Mouse (Mus musculus) midbrain, embryonic 13.5 days (tissue): ENCODE measurements around the gene Hhip. TPM values are rescaled to one million over a fixed set of nuclear protein-coding genes. Genes with fewer than 3 reads are reported as not detected.
"Not testable (repeated sequence)": the region's sequence is repeated elsewhere in the genome, so short reads cannot be mapped to it uniquely, and the experiment has no call there.

Experiments
- ATAC-seq: fragments of 200-750 bp; cut with Nextera tagmentation; 2 replicates; pipeline ENCODE4 v1.8.0; 2017; ENCODE audit warnings: mild to moderate bottlenecking, moderate TSS enrichment, moderate library complexity
- H3K27ac ChIP-seq: fragments of 300-500 bp; sonication (generic); 2 replicates; pipeline ENCODE4 v1.5.1; 2015; ENCODE audit warnings: inconsistent platforms, mild to moderate bottlenecking, moderate library complexity
- H3K27me3 ChIP-seq: fragments of 300-500 bp; sonication (generic); 2 replicates; pipeline ENCODE4 v1.6.1; 2015; ENCODE audit warnings: mild to moderate bottlenecking, inconsistent platforms
- H3K36me3 ChIP-seq: fragments of 300-500 bp; sonication (generic); 2 replicates; pipeline ENCODE4 v1.6.1; 2015; ENCODE audit warnings: mild to moderate bottlenecking, inconsistent platforms
- H3K4me1 ChIP-seq: fragments of 300-500 bp; sonication (generic); replicated peaks from 2 replicates; pipeline ENCODE4 v1.6.1; 2015; ENCODE audit warnings: inconsistent platforms
- H3K4me2 ChIP-seq: fragments of 300-500 bp; sonication (generic); replicated peaks from 2 replicates; pipeline ENCODE4 v1.6.1; 2015; ENCODE audit warnings: moderate library complexity, mild to moderate bottlenecking, inconsistent platforms
- H3K4me3 ChIP-seq: fragments of 300-500 bp; sonication (generic); replicated peaks from 2 replicates; pipeline ENCODE4 v1.5.1; 2015; ENCODE audit warnings: mild to moderate bottlenecking, inconsistent platforms
- H3K9ac ChIP-seq: fragments of 300-500 bp; sonication (generic); replicated peaks from 2 replicates; pipeline ENCODE4 v1.6.1; 2015; ENCODE audit warnings: mild to moderate bottlenecking, inconsistent platforms
- H3K9me3 ChIP-seq: fragments of 300-500 bp; sonication (generic); 2 replicates; pipeline ENCODE4 v1.6.1; 2016; ENCODE audit warnings: mild to moderate bottlenecking, inconsistent platforms
- WGBS: fragments of 180-500 bp; shearing (Covaris S2); methylation state at CpG from one replicate; pipeline ENCODE4 v1.1.7; 2015; 5-methylcytosine and 5-hydroxymethylcytosine counted together
- polyA plus RNA-seq: library from polyadenylated mRNA; unstranded; fragments of >200 nt; fragmentation: Nextera tagmentation; extraction: Ambion mirVana; gene quantifications from 2 replicates; pipeline ENCODE4 v1.2.1, GENCODE M21; 2015

Gene Hhip
- polyA plus RNA-seq, 1 experiment from 2014 or later: 1.2 TPM

DNA sequence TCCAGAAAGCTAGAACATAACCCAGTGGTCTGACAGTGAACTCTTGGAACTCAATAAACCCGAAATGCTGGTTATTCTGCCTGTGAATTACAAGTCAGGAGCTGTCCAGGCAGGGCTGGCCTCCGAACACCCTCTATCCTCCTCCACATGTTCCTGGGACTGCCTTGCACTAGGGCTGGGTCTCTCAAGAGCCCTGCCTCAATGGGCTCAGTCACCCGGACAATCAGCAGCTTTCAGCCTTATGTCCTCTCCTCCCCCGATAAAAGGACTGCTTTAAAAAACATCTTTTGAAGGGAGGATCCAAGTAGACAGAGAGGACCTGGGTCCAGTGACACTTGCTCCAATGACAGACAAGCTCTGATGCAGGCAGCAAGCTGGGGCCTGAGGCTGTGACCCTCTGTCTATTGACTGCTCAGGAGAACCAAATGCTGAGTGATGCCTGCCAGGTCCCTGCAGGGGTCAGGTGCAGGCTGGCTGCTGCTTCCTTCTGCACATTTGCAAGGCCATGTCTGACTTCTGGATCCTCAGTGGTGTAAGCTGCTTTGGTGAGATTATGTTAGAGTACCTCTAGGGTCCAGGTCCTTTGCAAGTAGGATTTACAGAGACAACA is 20.1 kb downstream of the Hhip start:
- H3K9me3 ChIP-seq: no peaks in the 10 kb centered on the region
- WGBS: 25% methylated on average over 4 of the region's 4 CpGs
- ATAC-seq: no peak
- peaks cover 3% of the 10 kb centered on the region; the same call in 1 of the 2 replicates for H3K4me1 ChIP-seq
- H3K4me3 ChIP-seq: no peak overlapping the region
- no peak overlapping the region for H3K27ac ChIP-seq
- no peak overlapping the region for H3K4me2 ChIP-seq
- H3K9ac ChIP-seq: no peak overlapping the region
- H3K27me3 ChIP-seq: peaks cover 3% of the 10 kb centered on the region
- no peaks in the 10 kb centered on the region for H3K36me3 ChIP-seq

DNA sequence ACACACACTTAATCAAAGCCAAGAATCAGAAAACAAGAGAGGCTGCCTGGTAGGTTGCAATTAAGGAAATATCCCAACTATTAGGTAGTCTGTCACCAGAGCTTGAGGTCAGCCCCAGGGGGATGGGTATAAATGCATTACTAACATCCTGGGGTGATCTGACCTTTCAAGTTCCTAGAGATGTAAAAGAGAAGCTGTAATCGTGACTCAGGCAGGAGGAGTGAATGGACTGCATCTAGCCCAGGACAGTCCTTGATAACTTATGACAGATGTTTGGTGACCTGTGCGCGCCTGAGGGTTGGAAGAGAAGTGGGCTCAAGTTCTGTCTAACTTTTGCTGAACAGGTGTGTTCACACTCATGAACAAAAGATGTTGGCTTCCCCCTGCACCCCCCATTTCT is 25.2 kb downstream of the Hhip start:
- no peak for ATAC-seq
- Histone ChIP-seq H3K4me1 (peaks cover 5% of the 10 kb centered on the region; the same call in 1 of the 2 replicates), H3K4me2 (no peak overlapping the region), H3K27me3 (peaks cover 5% of the 10 kb centered on the region; the same call in 1 of the 2 replicates), H3K27ac (no peak overlapping the region), H3K36me3 (no peaks in the 10 kb centered on the region), H3K9ac (no peak overlapping the region), H3K9me3 (no peaks in the 10 kb centered on the region), H3K4me3 (no peak overlapping the region)
- 47% methylated on average over 3 of the region's 3 CpGs for WGBS

DNA sequence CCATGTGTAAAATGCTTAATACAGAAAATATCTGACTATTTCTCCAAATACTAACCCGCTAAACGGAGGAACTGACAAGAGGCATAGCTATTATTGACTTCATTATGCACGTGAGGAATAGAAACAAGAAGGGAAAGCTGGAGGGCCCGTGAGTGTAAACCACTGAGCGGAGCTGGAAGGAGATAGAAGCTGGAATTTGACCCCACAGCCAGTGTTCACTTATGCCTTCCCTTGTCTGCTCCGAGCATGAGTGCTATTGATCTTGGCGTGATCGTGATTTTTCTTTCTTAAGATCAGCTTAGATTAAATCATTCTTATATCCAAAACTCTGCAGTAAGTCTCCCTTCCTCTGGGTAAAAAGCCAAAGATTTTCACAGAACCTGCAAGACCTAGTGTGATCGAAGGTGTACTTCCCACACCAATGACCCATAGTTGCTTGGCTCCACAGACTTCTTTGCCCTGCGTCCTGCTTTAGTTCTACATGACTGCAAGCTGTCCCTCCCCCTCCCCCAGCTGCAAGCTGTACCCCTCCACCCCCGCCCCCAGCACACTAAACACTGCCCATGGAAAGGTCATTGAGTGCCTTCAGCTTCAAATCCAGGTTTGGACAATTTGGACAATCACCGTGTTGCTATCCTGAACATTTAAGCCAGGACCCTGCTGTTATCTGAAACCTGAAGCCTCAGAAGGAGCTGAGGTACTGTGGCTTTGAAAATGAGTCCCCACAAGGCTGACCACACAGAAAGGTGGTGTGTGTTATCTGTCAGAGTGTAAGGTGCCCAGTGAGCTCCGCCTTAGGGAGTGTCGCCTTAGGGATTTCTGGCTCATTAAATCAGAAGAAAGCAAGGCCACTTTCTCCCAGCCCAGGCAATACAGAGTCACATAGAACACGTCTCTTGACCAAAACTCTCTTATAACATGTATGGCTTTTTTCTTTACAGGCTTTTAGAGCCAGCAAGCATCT is 26.2 kb downstream of the Hhip start:
- Histone ChIP-seq H3K27ac (no peak overlapping the region), H3K4me1 (peaks cover 5% of the 10 kb centered on the region; the same call in 1 of the 2 replicates), H3K9ac (no peak overlapping the region), H3K36me3 (no peaks in the 10 kb centered on the region), H3K4me2 (no peak overlapping the region), H3K27me3 (peaks cover 5% of the 10 kb centered on the region; the same call in 1 of the 2 replicates), H3K4me3 (no peak overlapping the region), H3K9me3 (no peaks in the 10 kb centered on the region)
- no peak for ATAC-seq
- WGBS: 57% methylated on average over 15 of the region's 15 CpGs

DNA sequence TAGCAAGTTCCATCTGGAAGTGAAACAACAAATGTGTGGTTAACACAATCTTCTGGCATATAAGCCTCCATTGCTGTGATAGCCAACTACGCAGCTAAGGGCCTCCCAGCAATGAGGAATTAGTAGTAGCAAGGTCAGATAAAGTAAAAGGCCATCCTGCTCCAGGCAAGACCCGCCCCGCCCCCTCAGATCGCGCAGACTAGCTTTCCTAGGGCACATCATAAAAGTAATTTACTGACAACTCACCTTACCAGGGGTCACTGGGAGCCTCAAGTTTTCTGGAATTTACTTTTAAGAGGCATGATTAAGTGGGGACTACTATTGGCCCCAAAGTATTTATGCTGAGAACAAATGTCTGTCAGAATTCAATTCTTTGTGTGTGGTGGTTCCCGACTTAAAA is 28.2 kb downstream of the Hhip start:
- Histone ChIP-seq H3K4me3 (no peak overlapping the region), H3K9ac (no peak overlapping the region), H3K36me3 (no peaks in the 10 kb centered on the region), H3K4me2 (no peak overlapping the region), H3K27ac (no peak overlapping the region), H3K27me3 (peaks cover 5% of the 10 kb centered on the region; the same call in 1 of the 2 replicates), H3K4me1 (peaks cover 5% of the 10 kb centered on the region; the same call in 1 of the 2 replicates), H3K9me3 (no peaks in the 10 kb centered on the region)
- 76% methylated on average over 6 of the region's 6 CpGs for WGBS
- ATAC-seq: no peak

DNA sequence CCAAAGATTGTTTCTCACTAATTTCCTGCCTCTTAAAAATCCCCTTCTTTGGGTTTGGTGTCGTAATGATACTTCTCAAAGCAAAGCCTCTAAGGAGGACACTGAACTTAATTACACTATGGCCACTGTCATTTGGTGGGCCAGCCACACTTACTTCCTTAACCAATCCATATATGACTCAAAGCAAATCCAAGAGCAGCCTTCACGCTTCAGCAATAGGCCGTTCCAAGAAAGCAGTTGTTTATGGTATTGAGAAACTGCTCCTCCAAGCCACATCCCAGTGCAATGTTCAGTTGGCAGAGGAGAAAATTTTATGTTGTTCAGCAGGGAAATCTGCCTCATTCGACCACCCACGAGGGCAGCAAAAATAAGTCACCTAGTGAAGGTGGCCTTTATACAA is 37.3 kb downstream of the Hhip start:
- Histone ChIP-seq H3K9ac (no peak overlapping the region), H3K36me3 (no peaks in the 10 kb centered on the region), H3K27ac (no peak overlapping the region), H3K9me3 (no peaks in the 10 kb centered on the region), H3K27me3 (no peaks in the 10 kb centered on the region), H3K4me2 (no peak overlapping the region), H3K4me1 (no peaks in the 10 kb centered on the region), H3K4me3 (no peak overlapping the region)
- no peak for ATAC-seq
- 89% methylated on average over 5 of the region's 5 CpGs for WGBS

DNA sequence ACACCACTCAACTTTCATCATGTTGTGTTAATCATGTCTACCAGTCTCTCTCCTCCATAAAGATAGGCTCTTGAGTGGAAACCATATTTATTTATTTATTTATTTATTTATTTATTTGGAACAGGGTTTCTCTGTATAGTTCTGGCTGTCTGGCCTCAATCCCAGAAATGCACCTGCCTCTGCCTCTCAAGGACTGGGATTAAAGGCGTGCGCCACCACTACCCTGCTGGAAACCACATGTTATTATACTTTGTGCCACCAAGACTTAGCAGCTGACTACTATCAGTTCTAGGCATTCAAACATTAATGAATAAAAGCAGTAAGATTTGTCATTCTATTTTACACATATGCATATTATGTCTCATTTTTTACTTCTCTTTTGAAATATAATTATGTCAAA is 42.0 kb downstream of the Hhip start:
- H3K27ac ChIP-seq: no peak overlapping the region
- no peaks in the 10 kb centered on the region for H3K9me3 ChIP-seq
- no peak for ATAC-seq

DNA sequence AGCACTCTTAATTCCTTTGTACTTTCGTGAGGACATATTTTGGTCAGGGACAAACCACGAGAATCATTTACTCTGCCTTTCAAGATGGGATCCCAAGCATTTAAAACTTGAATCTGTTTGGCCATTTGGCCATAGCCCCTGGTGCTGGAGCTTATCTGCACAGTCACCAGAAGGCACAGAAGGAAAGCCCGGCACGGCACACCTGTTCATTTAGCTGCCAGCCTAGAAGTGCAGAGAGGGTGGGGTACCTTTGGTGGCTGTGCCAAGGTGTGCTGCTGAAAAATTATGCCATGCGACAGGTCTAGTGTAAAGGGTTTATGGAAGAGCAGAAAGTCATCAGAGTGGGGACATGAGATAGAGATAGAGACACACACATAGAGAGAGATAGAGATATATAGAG is 53.4 kb downstream of the Hhip start:
- H3K4me3 ChIP-seq: no peak overlapping the region
- no peaks in the 10 kb centered on the region for H3K27me3 ChIP-seq
- no peak overlapping the region for H3K27ac ChIP-seq
- no peak overlapping the region for H3K9ac ChIP-seq
- no peak for ATAC-seq
- H3K4me2 ChIP-seq: no peak overlapping the region
- no peaks in the 10 kb centered on the region for H3K36me3 ChIP-seq
- H3K4me1 ChIP-seq: no peaks in the 10 kb centered on the region
- no peaks in the 10 kb centered on the region for H3K9me3 ChIP-seq
- 89% methylated on average over 5 of the region's 5 CpGs for WGBS

More for the DNA sequence above, 42.0 kb downstream of the Hhip start:
- Histone ChIP-seq H3K4me1 (no peaks in the 10 kb centered on the region), H3K4me2 (no peak overlapping the region), H3K4me3 (no peak overlapping the region), H3K9ac (no peak overlapping the region), H3K27me3 (no peaks in the 10 kb centered on the region), H3K36me3 (no peaks in the 10 kb centered on the region)
- 89% methylated on average over 2 of the region's 2 CpGs for WGBS

DNA sequence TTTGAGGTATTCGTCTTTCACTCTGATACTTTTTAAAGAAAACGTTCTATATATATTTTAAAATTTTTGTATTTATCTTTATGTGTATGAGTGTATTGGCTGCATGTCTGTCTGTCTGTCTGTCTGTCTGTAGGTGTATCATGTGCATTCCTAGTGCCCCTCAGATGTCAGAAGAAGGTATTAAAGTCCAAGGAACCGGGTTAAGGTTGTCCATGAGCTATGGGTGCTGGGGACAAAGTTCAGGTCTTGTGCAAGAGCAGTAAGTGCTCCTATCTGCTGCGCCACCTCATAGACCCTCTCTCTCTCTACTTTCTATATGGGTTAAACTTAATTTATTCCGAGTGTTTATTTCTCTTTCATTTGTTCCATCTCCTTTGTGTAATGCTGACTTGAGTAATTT is 55.5 kb downstream of the Hhip start:
- H3K4me3 ChIP-seq: no peak overlapping the region

DNA sequence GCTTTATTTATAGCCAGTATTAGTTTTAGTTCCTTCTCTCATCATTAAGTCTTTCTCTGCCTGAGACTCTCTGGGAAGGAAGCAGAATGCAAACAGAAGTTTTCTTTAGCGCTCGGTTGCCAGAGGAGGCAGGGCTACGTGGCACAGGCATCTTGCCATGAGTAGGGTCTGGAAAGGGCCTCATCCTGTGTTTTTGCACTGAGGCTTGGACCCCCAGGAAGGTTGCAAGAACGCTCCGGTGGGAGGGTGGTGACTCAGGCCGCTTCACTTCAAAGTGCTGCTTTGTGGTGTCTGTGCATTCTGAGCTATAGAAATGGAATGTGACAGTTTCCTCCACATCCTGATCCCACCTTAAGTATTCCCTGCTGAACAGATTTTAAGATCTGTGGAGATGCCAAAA is 62.7 kb downstream of the Hhip start:
- Histone ChIP-seq H3K9ac (no peak overlapping the region), H3K36me3 (no peaks in the 10 kb centered on the region), H3K4me1 (no peaks in the 10 kb centered on the region), H3K4me3 (no peak overlapping the region), H3K4me2 (no peak overlapping the region), H3K27me3 (no peaks in the 10 kb centered on the region), H3K9me3 (no peaks in the 10 kb centered on the region), H3K27ac (no peak overlapping the region)
- WGBS: 64% methylated on average over 6 of the region's 6 CpGs
- ATAC-seq: no peak

More for the DNA sequence above, 55.5 kb downstream of the Hhip start:
- Histone ChIP-seq H3K4me2 (no peak overlapping the region), H3K27me3 (no peaks in the 10 kb centered on the region), H3K4me1 (no peaks in the 10 kb centered on the region), H3K27ac (no peak overlapping the region), H3K9me3 (no peaks in the 10 kb centered on the region), H3K36me3 (no peaks in the 10 kb centered on the region), H3K9ac (no peak overlapping the region)
- no peak for ATAC-seq
- WGBS: 89% methylated on average over 5 of the region's 5 CpGs

DNA sequence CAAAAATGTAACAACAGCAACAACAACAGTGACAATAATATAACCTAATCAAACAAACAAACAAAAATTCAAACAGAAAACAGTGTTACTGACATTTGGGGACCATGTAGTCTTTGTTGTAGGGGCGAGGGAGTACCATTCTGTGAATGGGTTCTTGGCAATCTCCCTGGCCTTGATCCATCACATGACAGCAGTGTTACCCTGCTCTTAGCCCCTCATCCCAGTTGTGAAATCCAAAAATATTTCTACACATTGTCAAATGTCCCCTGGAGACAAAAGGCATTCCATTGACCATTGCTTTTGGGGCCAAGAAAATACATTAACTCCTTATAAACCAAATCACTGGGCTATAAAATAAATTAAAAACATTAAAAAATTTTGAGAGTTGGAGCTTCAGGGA is 64.3 kb downstream of the Hhip start:
- WGBS: 91% methylated on average over 1 of the region's 1 CpGs
- Histone ChIP-seq H3K27ac (no peak overlapping the region), H3K4me2 (no peak overlapping the region), H3K4me3 (no peak overlapping the region), H3K9ac (no peak overlapping the region), H3K4me1 (no peaks in the 10 kb centered on the region), H3K36me3 (no peaks in the 10 kb centered on the region), H3K9me3 (no peaks in the 10 kb centered on the region), H3K27me3 (no peaks in the 10 kb centered on the region)
- ATAC-seq: no peak

DNA sequence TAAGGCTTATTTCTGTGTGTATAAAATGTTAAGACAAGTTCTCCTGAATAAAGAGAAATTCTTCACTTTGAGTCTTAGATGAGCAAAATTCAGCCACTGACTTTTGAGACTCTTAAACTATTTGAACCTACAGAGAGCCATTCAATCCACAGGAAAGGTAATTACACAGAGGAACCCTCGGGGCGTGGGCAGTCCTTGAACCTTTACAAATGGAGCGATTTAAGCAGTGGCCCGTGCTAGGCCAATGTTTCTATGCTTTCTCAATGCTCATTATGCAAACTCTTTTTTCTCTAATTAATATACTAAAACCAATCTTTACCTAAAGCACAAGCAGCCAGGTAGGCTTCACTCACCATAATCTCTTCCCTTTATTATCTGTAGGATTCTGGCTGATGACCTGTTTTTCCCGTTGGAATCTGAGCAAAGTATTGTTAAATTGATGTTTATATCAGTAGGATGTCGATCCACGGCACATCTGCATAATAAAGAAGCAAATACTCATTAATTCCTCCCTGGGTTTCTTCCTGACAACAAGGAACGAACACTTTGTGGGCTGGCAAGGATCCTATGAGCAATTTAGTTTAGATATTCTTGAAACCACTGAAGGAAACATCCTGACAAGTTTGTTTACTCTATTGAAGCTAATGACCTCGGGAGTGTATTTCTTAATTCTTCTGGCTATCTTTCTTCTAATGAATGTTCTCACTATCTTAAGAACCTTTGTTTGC is 65.5 kb downstream of the Hhip start:
- Histone ChIP-seq H3K9me3 (no peaks in the 10 kb centered on the region), H3K27ac (no peak overlapping the region), H3K4me2 (no peak overlapping the region), H3K36me3 (no peaks in the 10 kb centered on the region), H3K4me1 (no peaks in the 10 kb centered on the region), H3K9ac (no peak overlapping the region), H3K4me3 (no peak overlapping the region), H3K27me3 (no peaks in the 10 kb centered on the region)
- 33% methylated on average over 9 of the region's 9 CpGs for WGBS
- no peak for ATAC-seq

DNA sequence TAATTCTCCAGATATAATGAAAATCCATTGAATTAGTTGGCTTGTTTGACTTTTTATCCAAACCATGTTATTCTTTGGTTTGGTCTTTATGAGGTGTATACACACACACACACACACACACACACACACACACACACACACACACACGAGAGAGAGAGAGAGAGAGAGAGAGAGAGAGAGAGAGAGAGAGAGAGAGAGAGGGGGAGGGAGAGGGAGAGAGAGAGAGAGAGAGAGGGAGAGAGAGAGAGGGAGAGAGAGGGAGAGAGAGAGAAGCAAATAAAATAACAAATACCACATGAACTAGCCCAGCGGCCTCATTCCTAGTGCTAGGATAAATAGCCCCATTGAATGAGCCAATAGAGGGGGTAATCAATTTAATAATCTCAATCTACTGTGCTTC is 66.4 kb downstream of the Hhip start:
- 86% methylated on average over 1 of the region's 2 CpGs for WGBS
- H3K27ac ChIP-seq, H3K9me3 ChIP-seq, H3K4me2 ChIP-seq, H3K4me3 ChIP-seq, H3K27me3 ChIP-seq, ATAC-seq, H3K36me3 ChIP-seq, H3K9ac ChIP-seq, H3K4me1 ChIP-seq: not testable (repeated sequence)
